Mouse (Mus musculus): ENCODE measurements around the gene Pax2.

Pax2 gene

GRCm38 (mm10) chr19:44749061-44749990 is 6.5 kb upstream of the Pax2 start:
- no peak for DNase-seq (ENCODE audit: low read depth)

- no peak for DNase-seq (ENCODE audit: low read depth)
Observed at GRCm38 (mm10) chr19:44750051-44751041, 5.5 kb upstream of the Pax2 start.

GRCm38 (mm10) chr19:44751042-44751441 is 4.8 kb upstream of the Pax2 start:
- DNase-seq (ENCODE audit: low read depth) = no peak

- DNase-seq (ENCODE audit: low read depth) = no peak
Observed at GRCm38 (mm10) chr19:44751551-44751950, 4.3 kb upstream of the Pax2 start.

- DNase-seq (ENCODE audit: low read depth) = no peak
Observed at GRCm38 (mm10) chr19:44752056-44752940, 3.5 kb upstream of the Pax2 start.

GRCm38 (mm10) chr19:44753361-44753760 is 2.5 kb upstream of the Pax2 start:
- no peak for DNase-seq (ENCODE audit: low read depth)

GRCm38 (mm10) chr19:44754461-44755377 is 1.1 kb upstream of the Pax2 start:
- DNase-seq (ENCODE audit: low read depth) = no peak

- no peak for DNase-seq (ENCODE audit: low read depth)
Observed at GRCm38 (mm10) chr19:44755378-44755692, 510 bp upstream of the Pax2 start.

GRCm38 (mm10) chr19:44756421-44757230 is 781 bp downstream of the Pax2 start:
- no peak for DNase-seq (ENCODE audit: low read depth)

- DNase-seq (ENCODE audit: low read depth) = no peak
Observed at GRCm38 (mm10) chr19:44757231-44757871, 1.5 kb downstream of the Pax2 start.

GRCm38 (mm10) chr19:44758846-44759245 is 3.0 kb downstream of the Pax2 start:
- no peak for DNase-seq (ENCODE audit: low read depth)

GRCm38 (mm10) chr19:44759531-44760118 is 3.8 kb downstream of the Pax2 start:
- DNase-seq (ENCODE audit: low read depth) = no peak

- no peak for DNase-seq (ENCODE audit: low read depth)
Observed at GRCm38 (mm10) chr19:44760259-44761131, 4.7 kb downstream of the Pax2 start.

GRCm38 (mm10) chr19:44762121-44762621 is 6.3 kb downstream of the Pax2 start:
- no peak for DNase-seq (ENCODE audit: low read depth)

- DNase-seq (ENCODE audit: low read depth) = no peak
Observed at GRCm38 (mm10) chr19:44770268-44771050, 14.6 kb downstream of the Pax2 start.

GRCm38 (mm10) chr19:44771499-44771898 is 15.7 kb downstream of the Pax2 start:
- no peak for DNase-seq (ENCODE audit: low read depth)

GRCm38 (mm10) chr19:44781987-44782386 is 26.1 kb downstream of the Pax2 start:
- DNase-seq (ENCODE audit: low read depth) = no peak
